Mouse (Mus musculus) right cerebral cortex, adult 2 months (tissue): ENCODE data around the gene Bcl2l1.

Experiments used
- DNase-seq, 2 experiments: peaks; one replicate each; pipeline ENCODE4 v3.0.0; 2021 to 2022; ENCODE audit warnings: low spot score in 2 of 2

The Bcl2l1 gene

DNA sequence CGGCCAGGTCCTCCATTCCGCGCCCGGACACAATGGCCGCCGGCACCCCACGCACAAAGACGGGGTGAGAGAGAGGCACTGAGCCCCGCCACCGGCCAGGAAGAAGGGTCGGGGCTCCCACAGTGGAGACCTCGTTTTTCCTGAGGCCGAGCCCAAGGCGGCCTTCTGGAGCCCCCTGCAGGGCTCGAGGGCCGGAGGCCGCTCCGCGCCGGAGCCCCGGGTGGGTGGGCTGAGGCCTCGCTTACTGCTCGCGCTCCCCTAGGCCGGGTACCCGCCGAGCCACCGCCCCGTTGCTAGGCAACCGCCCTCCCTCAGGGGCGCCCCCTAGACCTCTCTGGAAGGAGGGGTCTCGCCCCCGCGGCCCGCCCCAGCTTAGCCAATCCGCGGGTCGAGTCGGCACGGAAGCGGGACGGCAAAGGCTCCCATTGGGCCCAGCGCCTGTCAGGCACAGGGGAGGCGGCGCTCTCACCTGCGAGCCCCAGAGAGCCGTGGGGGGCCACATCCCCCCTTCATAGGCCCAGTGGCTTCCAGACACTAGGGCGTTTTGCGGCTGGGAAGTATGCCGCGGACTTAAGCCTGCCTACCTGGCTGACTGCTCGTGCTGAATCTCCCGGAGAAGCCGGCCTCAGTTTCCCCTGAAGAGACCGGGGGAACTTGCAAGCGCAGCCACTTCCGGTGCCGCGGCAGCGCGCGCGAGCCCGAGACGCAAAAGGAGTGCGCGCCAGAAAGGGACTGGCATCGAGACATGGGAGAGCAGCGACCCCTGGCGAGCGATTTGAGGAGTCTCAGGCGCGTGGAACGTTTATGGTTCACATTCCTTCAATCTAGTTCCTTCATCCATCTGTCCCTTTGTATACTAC is at the start of gene Bcl2l1:
Gene Bcl2l1, minus strand, starts transcription at position 710 of the 860 bp plus-strand sequence.
- DNase-seq: peak; percentile 98

DNA sequence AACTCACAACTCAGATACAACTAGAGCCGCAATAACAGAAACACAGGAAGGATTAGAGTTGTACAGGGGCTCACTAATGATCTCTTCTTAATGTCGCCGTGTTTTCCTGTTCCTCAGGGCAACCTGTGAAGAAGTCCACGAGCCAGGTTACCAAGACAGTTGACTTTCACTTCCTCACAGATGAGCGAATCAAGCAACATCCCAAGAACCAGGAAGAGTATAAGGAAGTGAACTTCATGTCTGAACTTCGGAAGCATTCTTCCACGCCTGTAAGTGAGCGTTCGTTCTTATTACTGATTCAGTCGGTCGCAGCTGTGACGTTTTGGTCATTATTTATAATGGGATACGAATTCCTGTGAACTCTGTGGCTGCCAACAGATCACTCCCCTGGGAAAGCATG is 49.4 kb upstream of the Bcl2l1 start:
- no peak for DNase-seq

DNA sequence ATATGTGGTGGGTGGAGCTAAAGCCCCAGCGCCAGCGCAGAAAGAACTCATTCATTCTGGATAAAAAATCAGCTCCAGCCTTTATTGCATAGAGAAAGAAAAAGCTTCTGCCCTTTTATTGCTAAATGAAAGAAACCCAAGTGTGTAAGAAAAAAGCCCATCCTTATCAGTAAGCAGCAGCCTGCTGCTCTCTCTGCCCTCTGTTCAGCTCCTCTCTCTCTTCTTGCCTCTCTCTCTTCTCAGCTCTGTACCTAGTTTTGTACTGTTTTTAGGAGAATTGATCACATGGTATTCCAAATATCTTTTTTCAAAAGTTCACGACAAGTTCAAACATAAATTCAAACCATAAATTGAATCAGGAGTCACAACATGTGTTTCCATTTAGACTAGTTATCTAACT is 46.7 kb upstream of the Bcl2l1 start:
- DNase-seq: no peak

DNA sequence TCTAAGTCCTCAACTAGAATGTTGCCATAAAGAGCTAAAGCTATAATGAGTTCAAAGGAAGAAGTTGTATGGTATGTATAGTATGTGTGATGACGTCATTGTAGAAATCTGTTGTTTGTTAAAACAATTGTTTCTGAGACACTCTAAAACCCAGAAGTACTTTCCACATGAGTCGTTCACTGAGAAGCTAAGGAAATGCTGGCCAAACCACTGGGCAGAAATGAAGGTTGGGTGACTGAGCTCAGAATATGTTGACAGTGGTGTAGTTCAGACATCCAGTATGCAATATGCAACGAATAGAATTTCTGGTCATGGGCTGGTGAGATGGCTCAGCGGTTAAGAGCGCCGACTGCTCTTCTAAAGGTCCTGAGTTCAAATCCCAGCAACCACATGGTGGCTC is 31.8 kb upstream of the Bcl2l1 start:
- no peak for DNase-seq

DNA sequence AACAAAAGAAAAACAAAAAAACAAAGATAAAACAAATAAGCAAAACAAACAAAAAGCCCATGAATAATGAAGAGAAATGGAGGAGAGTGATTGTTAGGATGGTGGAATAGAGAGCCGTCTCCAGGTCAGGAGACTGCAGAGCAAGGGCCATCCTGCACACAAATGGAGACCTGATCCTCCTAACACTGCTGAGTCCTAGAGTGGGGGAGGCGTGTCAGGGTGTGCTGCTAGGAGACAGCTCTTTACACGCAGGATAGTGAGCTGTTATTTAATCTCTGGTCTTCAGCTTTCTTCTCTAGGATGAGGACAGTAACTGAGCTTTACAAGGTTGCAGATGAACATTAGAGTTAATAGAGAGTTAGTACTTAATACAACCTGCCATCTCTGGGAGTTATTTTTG is 31.1 kb upstream of the Bcl2l1 start:
- DNase-seq: no peak

DNA sequence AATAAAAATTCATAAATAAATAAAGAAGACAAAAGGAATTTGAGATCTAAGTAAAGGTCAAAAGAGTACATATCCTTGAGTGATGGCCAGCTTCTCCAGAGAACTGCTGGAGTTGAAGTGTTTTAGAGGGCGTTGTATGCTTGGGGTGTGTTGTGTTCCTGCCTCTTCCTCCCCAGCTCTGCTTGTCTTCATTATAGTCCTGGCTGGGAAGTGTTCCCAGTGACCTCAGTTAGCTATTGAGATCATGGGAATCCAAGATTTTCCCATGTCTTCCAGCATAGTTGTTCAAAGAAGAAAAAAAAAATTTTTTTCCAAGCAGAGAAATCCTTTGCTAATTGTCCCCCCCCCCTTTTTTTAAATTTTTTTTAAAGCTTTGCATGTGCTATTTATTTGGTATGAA is 30.4 kb upstream of the Bcl2l1 start:
- no peak for DNase-seq

DNA sequence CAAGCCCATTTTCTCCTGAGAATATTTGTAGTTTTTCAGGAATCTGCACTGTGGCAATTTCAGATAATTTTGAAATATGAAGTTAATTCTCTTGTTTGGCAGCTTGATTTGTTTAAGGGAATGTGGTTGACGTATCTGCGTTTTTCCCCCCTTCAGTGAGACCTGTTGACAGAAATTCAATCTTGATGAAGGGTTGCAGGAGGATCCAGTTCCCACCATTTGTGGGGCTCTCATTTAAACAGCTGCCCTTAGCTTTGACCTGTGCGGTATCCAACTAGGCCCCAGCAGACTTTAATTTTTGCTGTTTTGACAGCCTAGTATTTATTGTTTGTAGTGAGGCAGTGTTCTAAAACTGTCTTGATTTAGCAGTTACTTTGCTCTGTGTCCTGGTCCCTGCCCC is 28.0 kb upstream of the Bcl2l1 start:
- DNase-seq: no peak

DNA sequence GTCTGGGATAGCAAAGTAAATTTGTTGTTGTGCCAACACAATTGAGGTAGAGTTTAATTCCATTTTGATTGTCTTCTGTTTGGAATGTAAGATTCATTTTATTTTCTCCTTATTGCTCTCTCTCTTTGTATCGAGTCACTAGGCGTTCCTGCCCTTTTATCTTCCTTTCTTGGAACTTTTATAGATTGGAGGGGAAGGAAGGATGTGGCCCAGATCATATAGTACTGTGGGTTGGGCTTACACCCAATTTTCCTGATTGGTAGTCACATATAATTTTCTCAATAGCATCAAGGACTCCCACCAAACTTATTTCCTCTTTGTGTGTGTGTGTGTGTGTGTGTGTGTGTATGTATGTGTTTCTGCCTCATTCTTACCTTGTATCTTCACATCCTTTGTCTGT is 16.9 kb upstream of the Bcl2l1 start:
- DNase-seq: no peak

DNA sequence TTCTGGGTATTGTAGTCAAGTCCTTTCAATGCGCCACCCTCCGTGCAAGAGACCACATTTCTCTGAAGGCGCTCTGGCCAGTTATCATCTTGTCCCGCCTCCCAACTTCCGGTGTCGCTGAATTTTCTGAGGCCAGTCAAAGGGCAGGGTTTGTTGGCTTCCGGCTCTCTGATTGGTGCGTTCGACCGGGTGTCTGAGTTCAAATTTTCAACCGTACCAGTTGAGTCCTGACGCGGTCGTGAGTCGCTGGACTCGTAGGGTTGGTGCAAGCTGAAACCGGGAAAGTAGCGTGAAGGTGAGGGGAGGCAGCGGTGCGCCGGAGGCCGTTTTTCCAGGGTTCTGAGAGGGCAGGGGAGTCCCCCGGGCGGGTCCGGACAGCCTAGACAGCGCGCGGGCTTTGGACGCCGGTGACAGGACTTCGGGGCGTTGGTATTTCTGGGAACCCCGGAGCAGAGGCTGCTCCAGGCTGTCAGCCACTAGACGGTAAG is 16.3 kb upstream of the Bcl2l1 start, which contains the start of gene Tpx2:
Gene Tpx2, plus strand, starts transcription at position 150 of the 488 bp plus-strand sequence.
- peak; percentile 99 for DNase-seq

DNA sequence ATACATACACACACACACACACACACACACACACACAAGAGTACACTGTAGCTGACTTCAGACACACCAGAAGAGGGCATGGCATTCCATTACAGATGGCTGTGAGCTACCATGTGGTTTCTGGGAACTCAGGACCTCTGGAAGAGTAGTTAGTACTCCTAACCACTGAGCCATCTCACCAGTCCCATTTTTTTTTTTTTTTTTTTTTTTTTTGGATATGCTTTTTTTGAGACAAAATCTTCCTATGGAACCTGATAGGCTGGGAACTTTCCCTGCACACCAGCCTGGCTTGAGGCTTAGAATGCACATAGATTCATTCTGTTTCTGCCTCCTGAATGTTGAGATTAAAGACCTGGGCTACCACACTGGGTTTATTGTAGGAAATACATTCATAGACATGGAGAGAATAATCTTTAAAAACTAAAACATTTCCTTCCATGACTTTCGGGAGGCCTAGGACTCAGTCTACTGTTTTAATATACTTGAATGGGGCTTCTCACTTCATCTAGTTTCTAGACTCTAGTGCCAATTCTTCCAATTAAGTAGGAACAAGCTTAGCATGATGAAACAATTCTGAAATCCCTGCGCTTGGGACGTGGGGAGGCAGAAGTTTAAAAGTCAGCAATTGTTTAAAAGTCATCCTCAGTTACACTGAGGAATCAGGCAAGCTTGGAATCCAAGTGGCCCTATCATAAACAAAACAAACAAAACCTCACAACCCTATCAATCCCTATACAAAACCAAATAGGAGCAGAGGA is 15.7 kb upstream of the Bcl2l1 start:
- no peak for DNase-seq

DNA sequence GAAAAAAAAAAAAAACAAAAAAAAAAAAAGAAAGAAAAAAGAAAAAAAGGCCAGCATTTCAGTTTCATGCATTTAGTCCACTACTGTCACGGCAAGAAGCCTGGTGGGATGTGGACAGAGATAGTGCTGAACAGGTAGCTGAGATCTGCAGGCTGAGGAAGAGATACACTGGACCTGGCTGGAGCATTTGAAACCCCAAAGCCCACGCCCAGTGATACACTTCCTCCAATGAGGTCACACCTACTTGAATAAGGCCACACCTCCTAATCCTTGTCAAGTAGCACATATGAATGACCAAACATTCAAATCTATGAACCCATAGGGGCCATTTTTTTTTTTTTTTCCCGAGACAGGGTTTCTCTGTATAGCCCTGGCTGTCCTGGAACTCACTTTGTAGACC is 11.2 kb upstream of the Bcl2l1 start:
- DNase-seq: no peak

DNA sequence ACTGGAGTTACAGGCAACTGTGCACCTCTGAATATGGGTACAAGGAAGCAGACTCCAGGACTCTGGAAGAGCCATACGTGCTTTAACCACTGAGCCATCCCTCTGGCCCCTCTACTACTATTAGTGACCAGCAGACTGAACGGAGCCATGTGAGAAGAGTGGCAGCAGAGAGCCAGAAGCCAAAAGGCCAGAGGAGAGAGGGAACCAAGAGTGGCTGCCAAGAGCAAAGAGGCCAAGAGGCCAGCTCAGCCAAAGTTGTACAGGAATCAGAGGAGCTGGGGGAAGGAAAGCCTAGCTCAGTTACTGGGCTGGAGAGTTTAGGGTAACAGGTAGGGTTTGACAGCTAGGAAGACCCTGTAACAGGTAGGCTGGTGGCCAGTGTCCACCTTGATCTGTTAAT is 7.7 kb upstream of the Bcl2l1 start:
- DNase-seq: no peak

DNA sequence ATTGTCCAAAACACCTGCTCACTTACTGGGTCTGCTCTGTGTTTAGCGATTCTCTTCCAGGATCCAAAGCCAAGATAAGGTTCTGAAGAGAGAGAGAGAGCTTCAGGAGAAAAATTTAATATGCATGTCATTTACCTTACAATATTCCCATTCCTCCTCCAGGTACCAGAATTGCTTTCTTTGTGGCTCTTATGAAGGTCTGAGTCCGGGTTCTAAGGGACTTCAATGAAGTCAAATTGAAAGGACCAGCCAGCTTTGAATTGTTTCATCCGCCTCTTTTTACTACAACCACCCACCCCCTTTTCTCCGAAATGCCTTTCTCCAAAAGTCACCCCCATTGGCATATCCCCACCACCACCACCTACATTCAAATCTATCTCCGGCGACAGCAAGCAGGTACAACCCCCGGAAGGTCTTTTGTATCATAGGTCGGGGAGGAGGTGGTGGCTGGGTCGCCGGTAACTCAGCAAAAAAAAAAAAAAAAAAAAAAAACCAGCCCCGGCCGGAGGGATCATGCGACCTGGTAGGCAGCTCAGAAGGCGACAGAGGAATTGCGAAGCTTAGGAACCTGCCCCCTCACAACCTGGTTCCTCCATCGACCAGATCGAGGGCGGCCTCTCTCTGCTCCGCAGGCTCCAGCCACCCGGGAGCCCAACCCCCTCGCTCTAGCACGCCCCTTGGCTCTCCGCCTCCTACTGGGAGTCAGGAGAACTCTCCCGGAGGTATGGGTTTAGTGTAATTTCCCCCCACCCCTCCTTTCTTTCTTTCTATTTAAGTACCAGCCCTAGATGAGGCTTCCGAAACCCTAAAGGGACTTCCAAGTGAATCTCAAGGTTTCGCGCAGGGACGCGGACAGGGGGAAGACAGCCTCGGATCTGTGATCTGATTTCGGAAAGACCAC is 1.3 kb downstream of the Bcl2l1 start:
- DNase-seq: peak; percentile 80 to 85

DNA sequence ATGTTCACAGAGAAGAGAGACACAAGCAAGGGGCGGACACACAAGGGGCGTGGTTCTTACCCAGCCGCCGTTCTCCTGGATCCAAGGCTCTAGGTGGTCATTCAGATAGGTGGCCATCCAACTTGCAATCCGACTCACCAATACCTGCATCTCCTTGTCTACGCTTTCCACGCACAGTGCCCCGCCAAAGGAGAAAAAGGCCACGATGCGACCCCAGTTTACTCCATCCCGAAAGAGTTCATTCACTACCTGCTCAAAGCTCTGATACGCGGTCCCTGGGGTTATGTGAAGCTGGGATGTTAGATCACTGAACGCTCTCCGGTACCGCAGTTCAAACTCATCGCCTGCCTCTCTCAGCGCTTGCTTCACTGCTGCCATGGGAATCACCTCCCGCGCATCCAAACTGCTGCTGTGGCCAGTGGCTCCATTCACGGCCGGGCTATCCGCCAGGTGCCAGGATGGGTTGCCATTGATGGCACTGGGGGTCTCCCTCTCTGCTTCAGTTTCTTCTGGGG is 2.1 kb downstream of the Bcl2l1 start:
- no peak for DNase-seq

DNA sequence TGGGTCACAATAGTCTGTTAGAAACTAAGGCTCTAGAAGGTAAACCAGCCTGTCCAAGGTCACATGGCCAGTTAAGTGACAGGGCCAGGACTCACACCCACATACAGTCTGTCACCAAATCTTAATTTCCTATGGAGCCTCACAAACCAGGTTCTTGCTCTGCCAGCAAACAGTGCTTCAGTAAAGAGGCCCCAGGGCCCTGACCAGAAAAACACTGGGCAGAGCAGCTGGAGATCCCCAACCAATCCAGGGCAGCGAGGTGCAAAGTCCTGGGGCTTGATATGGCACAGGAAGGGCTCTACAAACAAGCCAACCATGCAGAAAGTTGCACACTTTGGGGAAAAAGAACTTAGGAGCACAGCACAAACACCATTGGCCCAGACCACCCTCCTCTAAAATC is 3.0 kb downstream of the Bcl2l1 start:
- no peak for DNase-seq

DNA sequence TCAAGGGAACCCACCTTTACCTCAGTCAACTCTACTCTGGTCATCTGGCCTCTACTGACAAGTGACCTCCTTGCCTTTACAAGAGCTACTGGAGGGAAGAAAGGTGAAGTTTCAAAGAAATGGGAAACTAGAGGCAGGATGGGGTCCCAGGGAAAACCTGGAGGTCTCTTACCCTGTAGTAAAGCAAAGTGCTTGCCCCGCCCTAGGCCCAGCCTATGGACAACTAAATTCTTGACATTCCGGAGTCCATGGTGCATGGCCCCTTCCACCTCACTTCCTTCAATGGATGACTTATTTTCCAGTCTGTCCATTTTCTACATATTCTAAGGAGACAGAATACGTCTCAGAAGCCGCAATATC is 3.5 kb downstream of the Bcl2l1 start:
- DNase-seq: no peak

DNA sequence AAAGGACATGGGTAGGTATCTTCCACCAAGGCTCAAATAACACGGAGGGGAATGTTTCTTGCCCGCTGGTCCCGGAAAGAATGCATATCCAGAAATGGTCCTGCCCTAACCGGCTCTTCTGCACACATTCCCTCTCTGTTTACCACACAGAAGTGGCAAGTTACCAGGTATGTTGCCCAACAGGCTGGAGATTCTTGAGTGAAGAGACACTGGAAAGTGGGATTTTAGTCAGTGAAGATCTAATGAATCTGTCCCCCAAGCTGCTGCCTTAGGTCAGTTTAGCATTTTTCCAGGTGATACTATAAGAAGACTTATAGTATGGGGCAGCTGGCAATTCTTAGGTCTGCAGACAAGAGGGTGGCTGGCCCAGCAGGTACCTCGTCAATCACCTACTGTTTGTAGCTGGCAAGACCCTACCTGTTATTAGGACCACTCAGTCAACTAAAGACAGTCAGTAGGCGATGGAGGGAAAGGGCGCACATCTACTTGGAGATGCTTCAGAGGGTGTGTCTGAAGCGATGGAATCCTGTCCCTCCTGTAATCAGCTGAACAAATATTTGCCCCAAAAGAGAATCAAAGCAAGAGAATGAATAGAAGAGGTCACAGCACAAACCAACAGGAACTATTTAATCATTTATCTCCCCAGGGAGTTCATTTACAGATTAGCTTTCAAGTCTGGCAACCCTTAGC is 4.1 kb downstream of the Bcl2l1 start:
- DNase-seq: no peak

DNA sequence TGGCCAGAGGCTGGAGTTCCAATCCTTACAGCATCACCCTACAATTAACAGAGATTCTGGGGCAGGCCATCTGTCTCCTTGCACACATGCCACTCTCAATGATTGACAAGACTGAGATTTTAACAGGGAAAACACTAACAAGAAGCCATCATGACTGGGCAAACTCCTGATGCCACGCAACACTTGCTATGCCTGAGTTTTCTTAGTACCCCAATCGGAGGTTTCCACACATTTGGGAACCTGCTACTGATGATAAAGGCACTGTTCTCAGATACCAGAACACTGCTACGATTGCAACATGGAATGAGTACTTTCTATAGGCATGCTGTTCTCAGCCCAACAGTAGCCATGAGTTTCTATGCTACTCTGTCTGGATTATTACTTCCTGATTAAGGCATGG is 5.0 kb downstream of the Bcl2l1 start:
- no peak for DNase-seq

DNA sequence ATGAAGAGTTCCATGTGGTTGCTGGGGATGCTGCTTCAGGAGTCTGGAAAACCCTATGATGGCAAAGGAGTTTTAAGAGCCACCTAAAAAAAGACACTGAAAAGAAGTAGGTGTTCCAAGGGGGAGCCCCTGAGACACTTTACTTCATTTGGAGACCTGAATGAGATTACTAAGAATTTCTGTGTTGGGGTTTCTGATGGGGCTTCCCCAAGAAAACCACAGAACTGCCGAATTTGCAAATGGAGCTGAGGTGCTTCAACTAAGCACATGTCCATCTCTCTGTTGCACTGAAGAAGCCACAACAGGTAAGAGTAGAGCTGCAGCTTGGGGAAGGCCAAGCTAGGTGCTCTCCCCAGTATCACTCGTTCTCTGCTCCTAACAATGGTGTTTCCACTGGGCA is 5.8 kb downstream of the Bcl2l1 start:
- DNase-seq: no peak

DNA sequence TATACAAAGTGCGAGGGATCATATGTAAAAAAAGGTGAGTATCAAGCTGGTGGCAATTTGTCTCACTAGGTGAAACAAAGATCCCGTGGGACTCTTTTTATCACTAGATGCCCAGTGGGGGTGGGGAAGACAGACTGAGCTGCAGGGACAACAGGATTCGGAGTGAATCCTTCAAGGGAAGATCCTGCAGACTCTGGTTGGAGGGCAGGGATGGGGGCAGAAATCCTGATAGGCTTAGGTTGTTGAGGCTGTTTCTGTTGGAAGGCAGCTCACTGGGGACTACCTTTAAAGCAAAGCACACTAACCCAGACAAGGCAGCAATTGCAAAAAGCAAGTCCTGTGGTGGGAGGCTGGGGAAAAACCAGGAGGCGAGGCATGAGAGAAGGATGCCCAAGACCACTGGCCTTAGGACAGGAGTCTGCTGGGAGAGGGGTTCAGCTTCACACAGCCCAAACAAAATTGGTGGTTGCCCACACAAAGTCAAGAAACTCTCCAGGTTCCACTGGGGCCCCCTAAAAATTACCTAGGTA is 6.3 kb downstream of the Bcl2l1 start:
- DNase-seq: no peak
